Mouse (Mus musculus) hindbrain, embryonic 13.5 days (tissue): ENCODE measurements at regions not wholly inside any gene's neighbourhood (a gene's known extent, or its start where the extent isn't known, plus 50 kb on each side); places are given as distances from the start of the nearest gene placed in this dataset.

Source experiments
- ATAC-seq: fragments of 200-750 bp; cut with Nextera tagmentation; 2 replicates; pipeline ENCODE4 v1.8.0; 2017; ENCODE audit warnings: moderate TSS enrichment; ENCODE audit not compliant: low FRiP score
- H3K27ac ChIP-seq: fragments of 300-500 bp; sonication (generic); 2 replicates; pipeline ENCODE4 v1.5.1; 2015; ENCODE audit warnings: inconsistent platforms, mild to moderate bottlenecking, moderate library complexity
- H3K27me3 ChIP-seq: fragments of 300-500 bp; sonication (generic); 2 replicates; pipeline ENCODE4 v1.6.1; 2015; ENCODE audit warnings: mild to moderate bottlenecking, inconsistent platforms
- H3K36me3 ChIP-seq: fragments of 300-500 bp; sonication (generic); 2 replicates; pipeline ENCODE4 v1.6.1; 2015; ENCODE audit warnings: mild to moderate bottlenecking, inconsistent platforms
- H3K4me1 ChIP-seq: fragments of 300-500 bp; sonication (generic); replicated peaks from 2 replicates; pipeline ENCODE4 v1.6.1; 2015; ENCODE audit warnings: inconsistent platforms
- H3K4me2 ChIP-seq: fragments of 300-500 bp; sonication (generic); 2 replicates; pipeline ENCODE4 v1.6.1; 2015; ENCODE audit warnings: inconsistent platforms, mild to moderate bottlenecking, moderate library complexity
- H3K4me3 ChIP-seq: fragments of 300-500 bp; sonication (generic); 2 replicates; pipeline ENCODE4 v1.5.1; 2015; ENCODE audit warnings: mild to moderate bottlenecking, inconsistent platforms
- H3K9ac ChIP-seq: fragments of 300-500 bp; sonication (generic); 2 replicates; pipeline ENCODE4 v1.6.1; 2015; ENCODE audit warnings: mild to moderate bottlenecking, inconsistent platforms
- H3K9me3 ChIP-seq: fragments of 300-500 bp; sonication (generic); 2 replicates; pipeline ENCODE4 v1.6.1; 2016; ENCODE audit warnings: inconsistent platforms
- WGBS: fragments of 180-500 bp; shearing (Covaris S2); methylation state at CpG from one replicate; pipeline ENCODE4 v1.1.7; 2015; 5-methylcytosine and 5-hydroxymethylcytosine counted together

GRCm38 (mm10) chr2:43254709-43255108, 300.4 kb upstream of the Kynu start:
- Histone ChIP-seq H3K4me3 (no peak overlapping the region), H3K36me3 (no peaks in the 10 kb centered on the region), H3K27me3 (no peaks in the 10 kb centered on the region), H3K4me1 (no peaks in the 10 kb centered on the region), H3K27ac (no peak overlapping the region), H3K9ac (no peak overlapping the region), H3K4me2 (no peak overlapping the region), H3K9me3 (no peaks in the 10 kb centered on the region)
- ATAC-seq = no peak
- 85% methylated on average over 3 of the region's 3 CpGs for WGBS

GRCm38 (mm10) chr2:43270802-43271201, 284.3 kb upstream of the Kynu start:
- Histone ChIP-seq H3K27ac (no peak overlapping the region), H3K4me3 (no peak overlapping the region), H3K27me3 (no peaks in the 10 kb centered on the region), H3K36me3 (no peaks in the 10 kb centered on the region), H3K9me3 (no peaks in the 10 kb centered on the region), H3K9ac (no peak overlapping the region), H3K4me2 (no peak overlapping the region), H3K4me1 (no peaks in the 10 kb centered on the region)
- ATAC-seq = no peak
- 78% methylated on average over 1 of the region's 1 CpGs for WGBS

- Histone ChIP-seq H3K36me3 (no peaks in the 10 kb centered on the region), H3K4me3 (no peak overlapping the region), H3K4me2 (no peak overlapping the region), H3K27me3 (no peaks in the 10 kb centered on the region), H3K4me1 (no peaks in the 10 kb centered on the region), H3K9ac (no peak overlapping the region), H3K27ac (no peak overlapping the region), H3K9me3 (no peaks in the 10 kb centered on the region)
- no peak for ATAC-seq
- WGBS = 54% methylated on average over 9 of the region's 9 CpGs
Measured at GRCm38 (mm10) chr2:43272080-43272479, 283.0 kb upstream of the Kynu start.

GRCm38 (mm10) chr2:43274012-43274411, 281.1 kb upstream of the Kynu start:
- ATAC-seq = no peak

GRCm38 (mm10) chr2:43295801-43296200, 259.3 kb upstream of the Kynu start:
- Histone ChIP-seq H3K9ac (no peak overlapping the region), H3K27ac (no peak overlapping the region), H3K36me3 (no peaks in the 10 kb centered on the region), H3K9me3 (no peaks in the 10 kb centered on the region), H3K27me3 (no peaks in the 10 kb centered on the region), H3K4me1 (no peaks in the 10 kb centered on the region), H3K4me2 (no peak overlapping the region), H3K4me3 (no peak overlapping the region)
- WGBS = 90% methylated on average over 2 of the region's 2 CpGs
- no peak for ATAC-seq

More at GRCm38 (mm10) chr2:43274012-43274411, 281.1 kb upstream of the Kynu start:
- Histone ChIP-seq H3K9me3 (no peaks in the 10 kb centered on the region), H3K4me3 (no peak overlapping the region), H3K36me3 (no peaks in the 10 kb centered on the region), H3K27ac (no peak overlapping the region), H3K4me1 (no peaks in the 10 kb centered on the region), H3K9ac (no peak overlapping the region), H3K27me3 (no peaks in the 10 kb centered on the region), H3K4me2 (no peak overlapping the region)
- 89% methylated on average over 2 of the region's 2 CpGs for WGBS

GRCm38 (mm10) chr2:43323836-43324235, 231.3 kb upstream of the Kynu start:
- H3K9ac ChIP-seq = no peak overlapping the region
- H3K27me3 ChIP-seq = no peaks in the 10 kb centered on the region
- H3K4me3 ChIP-seq = no peak overlapping the region
- no peaks in the 10 kb centered on the region for H3K9me3 ChIP-seq
- no peak overlapping the region for H3K4me2 ChIP-seq
- no peak for ATAC-seq
- no peaks in the 10 kb centered on the region for H3K4me1 ChIP-seq
- H3K36me3 ChIP-seq = no peaks in the 10 kb centered on the region
- 93% methylated on average over 1 of the region's 1 CpGs for WGBS
- H3K27ac ChIP-seq = no peak overlapping the region

- H3K27me3 ChIP-seq = no peaks in the 10 kb centered on the region
- WGBS = 85% methylated on average over 2 of the region's 2 CpGs
- H3K4me3 ChIP-seq = no peak overlapping the region
- H3K4me1 ChIP-seq = no peaks in the 10 kb centered on the region
- ATAC-seq = no peak
- H3K36me3 ChIP-seq = no peaks in the 10 kb centered on the region
- H3K27ac ChIP-seq = no peak overlapping the region
- no peaks in the 10 kb centered on the region for H3K9me3 ChIP-seq
- H3K4me2 ChIP-seq = no peak overlapping the region
- no peak overlapping the region for H3K9ac ChIP-seq
Measured at GRCm38 (mm10) chr2:43364301-43364700, 190.8 kb upstream of the Kynu start.

GRCm38 (mm10) chr2:43365812-43366211, 189.3 kb upstream of the Kynu start:
- H3K27ac ChIP-seq = no peak overlapping the region
- H3K36me3 ChIP-seq = no peaks in the 10 kb centered on the region
- H3K4me2 ChIP-seq = no peak overlapping the region
- no peaks in the 10 kb centered on the region for H3K27me3 ChIP-seq
- ATAC-seq = no peak
- no peaks in the 10 kb centered on the region for H3K4me1 ChIP-seq
- 29% methylated on average over 2 of the region's 2 CpGs for WGBS
- H3K9ac ChIP-seq = no peak overlapping the region
- no peaks in the 10 kb centered on the region for H3K9me3 ChIP-seq
- H3K4me3 ChIP-seq = no peak overlapping the region

- Histone ChIP-seq H3K27me3 (no peaks in the 10 kb centered on the region), H3K27ac (no peak overlapping the region), H3K4me1 (no peaks in the 10 kb centered on the region), H3K4me2 (no peak overlapping the region), H3K4me3 (no peak overlapping the region), H3K36me3 (no peaks in the 10 kb centered on the region), H3K9ac (no peak overlapping the region), H3K9me3 (no peaks in the 10 kb centered on the region)
- no peak for ATAC-seq
Measured at GRCm38 (mm10) chr2:43403348-43403747, 151.8 kb upstream of the Kynu start.

GRCm38 (mm10) chr2:43404163-43404967, 150.8 kb upstream of the Kynu start:
- Histone ChIP-seq H3K27me3 (no peaks in the 10 kb centered on the region), H3K9ac (no peak overlapping the region), H3K27ac (no peak overlapping the region), H3K4me2 (no peak overlapping the region), H3K36me3 (no peaks in the 10 kb centered on the region), H3K4me1 (no peaks in the 10 kb centered on the region), H3K9me3 (no peaks in the 10 kb centered on the region), H3K4me3 (no peak overlapping the region)
- ATAC-seq = no peak
- 94% methylated on average over 6 of the region's 6 CpGs for WGBS

GRCm38 (mm10) chr2:43437251-43437650, 117.9 kb upstream of the Kynu start:
- Histone ChIP-seq H3K4me2 (no peak overlapping the region), H3K36me3 (no peaks in the 10 kb centered on the region), H3K27ac (no peak overlapping the region), H3K4me1 (no peaks in the 10 kb centered on the region), H3K27me3 (no peaks in the 10 kb centered on the region), H3K9ac (no peak overlapping the region), H3K4me3 (no peak overlapping the region), H3K9me3 (no peaks in the 10 kb centered on the region)
- 17% methylated on average over 3 of the region's 3 CpGs for WGBS
- ATAC-seq = no peak

GRCm38 (mm10) chr2:43455158-43455873, 99.8 kb upstream of the Kynu start:
- H3K4me3 ChIP-seq = no peak overlapping the region
- WGBS = 84% methylated on average over 10 of the region's 10 CpGs
- H3K9ac ChIP-seq = no peak overlapping the region
- no peak for ATAC-seq
- no peak overlapping the region for H3K4me2 ChIP-seq
- no peaks in the 10 kb centered on the region for H3K4me1 ChIP-seq
- no peaks in the 10 kb centered on the region for H3K36me3 ChIP-seq
- no peaks in the 10 kb centered on the region for H3K27me3 ChIP-seq
- no peaks in the 10 kb centered on the region for H3K9me3 ChIP-seq
- H3K27ac ChIP-seq = no peak overlapping the region

- Histone ChIP-seq H3K9ac (no peak overlapping the region), H3K4me3 (no peak overlapping the region), H3K27ac (no peak overlapping the region), H3K36me3 (no peaks in the 10 kb centered on the region), H3K4me1 (no peaks in the 10 kb centered on the region), H3K27me3 (no peaks in the 10 kb centered on the region), H3K4me2 (no peak overlapping the region), H3K9me3 (no peaks in the 10 kb centered on the region)
- no peak for ATAC-seq
- 85% methylated on average over 3 of the region's 3 CpGs for WGBS
Measured at GRCm38 (mm10) chr2:43469161-43469560, 86.0 kb upstream of the Kynu start.
